Mouse (Mus musculus): Measurements from ENCODE around the gene Ttll11. TPM values are rescaled to one million over a fixed set of nuclear protein-coding genes. Genes with fewer than 3 reads are reported as not detected.

The Ttll11 gene
- polyA plus RNA-seq, 2 experiments = 1.2 to 2.5 TPM

GRCm38 (mm10) chr2:35882336-35882987 is 97.3 kb downstream of the Ttll11 start:
- no peaks in the 10 kb centered on the region for H3K27me3 ChIP-seq (ENCODE audit: control insufficient read depth, insufficient read depth, low read length)
- no peak overlapping the region for H3K9ac ChIP-seq (ENCODE audit: low read depth, low read length, severe bottlenecking)
- no peaks in the 10 kb centered on the region for H3K9me3 ChIP-seq (ENCODE audit: control insufficient read depth, low read length)
- H3K27ac ChIP-seq (replicated peaks; ENCODE audit: low read depth, low read length) = no peak overlapping the region
- peaks cover 13% of the 10 kb centered on the region for H3K4me1 ChIP-seq (ENCODE audit: control insufficient read depth, insufficient read depth, low read length)
- 46% methylated on average over 9 of the region's 9 CpGs for WGBS
- no peak overlapping the region for H3K4me2 ChIP-seq (replicated peaks; ENCODE audit: low read depth, low read length, severe bottlenecking)
- H3K36me3 ChIP-seq (ENCODE audit: control insufficient read depth, insufficient read depth, low read length) = no peaks in the 10 kb centered on the region
- H3K4me3 ChIP-seq (replicated peaks; ENCODE audit: low read length) = no peak overlapping the region
- TF ChIP-seq POLR2A (IDR thresholded peaks at IDR 0.05; ENCODE audit: borderline replicate concordance, extremely low read depth, insufficient read depth, insufficient read length) = no peak
- ATAC-seq (ENCODE audit: low FRiP score, low read depth) = no peak
- no peak for DNase-seq (ENCODE audit: low spot score)

GRCm38 (mm10) chr2:35881896-35882295 is 97.8 kb downstream of the Ttll11 start:
- DNase-seq (ENCODE audit: low spot score) (no peak), ATAC-seq (ENCODE audit: low FRiP score, low read depth) (no peak)
- Histone ChIP-seq H3K4me2 (replicated peaks; ENCODE audit: low read depth, low read length, severe bottlenecking) (no peak overlapping the region), H3K36me3 (ENCODE audit: control insufficient read depth, insufficient read depth, low read length) (no peaks in the 10 kb centered on the region), H3K9ac (ENCODE audit: low read depth, low read length, severe bottlenecking) (no peak overlapping the region), H3K27me3 (ENCODE audit: control insufficient read depth, insufficient read depth, low read length) (no peaks in the 10 kb centered on the region), H3K27ac (replicated peaks; ENCODE audit: low read depth, low read length) (no peak overlapping the region), H3K4me3 (replicated peaks; ENCODE audit: low read length) (no peak overlapping the region), H3K4me1 (ENCODE audit: control insufficient read depth, insufficient read depth, low read length) (peaks cover 15% of the 10 kb centered on the region), H3K9me3 (ENCODE audit: control insufficient read depth, low read length) (no peaks in the 10 kb centered on the region)
- no peak for TF ChIP-seq POLR2A (IDR thresholded peaks at IDR 0.05; ENCODE audit: borderline replicate concordance, extremely low read depth, insufficient read depth, insufficient read length)
- WGBS = 73% methylated on average over 9 of the region's 9 CpGs

- no peak overlapping the region for H3K4me2 ChIP-seq (replicated peaks; ENCODE audit: low read depth, low read length, severe bottlenecking)
- 57% methylated on average over 7 of the region's 7 CpGs for WGBS
- no peak for ATAC-seq (ENCODE audit: low FRiP score, low read depth)
- H3K27ac ChIP-seq (replicated peaks; ENCODE audit: low read depth, low read length) = no peak overlapping the region
- no peak overlapping the region for H3K4me3 ChIP-seq (replicated peaks; ENCODE audit: low read length)
- peaks cover 15% of the 10 kb centered on the region for H3K4me1 ChIP-seq (ENCODE audit: control insufficient read depth, insufficient read depth, low read length)
- H3K36me3 ChIP-seq (ENCODE audit: control insufficient read depth, insufficient read depth, low read length) = no peaks in the 10 kb centered on the region
- DNase-seq (ENCODE audit: low spot score) = no peak
- H3K27me3 ChIP-seq (ENCODE audit: control insufficient read depth, insufficient read depth, low read length) = no peaks in the 10 kb centered on the region
- no peak for TF ChIP-seq POLR2A (IDR thresholded peaks at IDR 0.05; ENCODE audit: borderline replicate concordance, extremely low read depth, insufficient read depth, insufficient read length)
- no peaks in the 10 kb centered on the region for H3K9me3 ChIP-seq (ENCODE audit: control insufficient read depth, low read length)
- no peak overlapping the region for H3K9ac ChIP-seq (ENCODE audit: low read depth, low read length, severe bottlenecking)
These were observed 99.4 kb downstream of the Ttll11 start for GRCm38 (mm10) chr2:35880362-35880761.

GRCm38 (mm10) chr2:35879887-35880286 is 99.8 kb downstream of the Ttll11 start:
- Histone ChIP-seq H3K27me3 (ENCODE audit: control insufficient read depth, insufficient read depth, low read length) (no peaks in the 10 kb centered on the region), H3K9ac (ENCODE audit: low read depth, low read length, severe bottlenecking) (no peak overlapping the region), H3K9me3 (ENCODE audit: control insufficient read depth, low read length) (no peaks in the 10 kb centered on the region), H3K4me2 (replicated peaks; ENCODE audit: low read depth, low read length, severe bottlenecking) (no peak overlapping the region), H3K4me3 (replicated peaks; ENCODE audit: low read length) (no peak overlapping the region), H3K4me1 (ENCODE audit: control insufficient read depth, insufficient read depth, low read length) (peaks cover 15% of the 10 kb centered on the region), H3K36me3 (ENCODE audit: control insufficient read depth, insufficient read depth, low read length) (no peaks in the 10 kb centered on the region), H3K27ac (replicated peaks; ENCODE audit: low read depth, low read length) (no peak overlapping the region)
- DNase-seq (ENCODE audit: low spot score) (no peak), ATAC-seq (ENCODE audit: low FRiP score, low read depth) (no peak)
- WGBS = 84% methylated on average over 4 of the region's 4 CpGs
- TF ChIP-seq POLR2A (IDR thresholded peaks at IDR 0.05; ENCODE audit: borderline replicate concordance, extremely low read depth, insufficient read depth, insufficient read length) = no peak

GRCm38 (mm10) chr2:35878506-35878905 is 101.2 kb downstream of the Ttll11 start:
- Histone ChIP-seq H3K36me3 (ENCODE audit: control insufficient read depth, insufficient read depth, low read length) (no peaks in the 10 kb centered on the region), H3K9ac (ENCODE audit: low read depth, low read length, severe bottlenecking) (no peak overlapping the region), H3K4me1 (ENCODE audit: control insufficient read depth, insufficient read depth, low read length) (peaks cover 9% of the 10 kb centered on the region), H3K9me3 (ENCODE audit: control insufficient read depth, low read length) (no peaks in the 10 kb centered on the region), H3K27ac (replicated peaks; ENCODE audit: low read depth, low read length) (no peak overlapping the region), H3K27me3 (ENCODE audit: control insufficient read depth, insufficient read depth, low read length) (no peaks in the 10 kb centered on the region), H3K4me2 (replicated peaks; ENCODE audit: low read depth, low read length, severe bottlenecking) (no peak overlapping the region), H3K4me3 (replicated peaks; ENCODE audit: low read length) (no peak overlapping the region)
- ATAC-seq (ENCODE audit: low FRiP score, low read depth) = no peak
- no peak for DNase-seq (ENCODE audit: low spot score)
- WGBS = 98% methylated on average over 3 of the region's 3 CpGs
- TF ChIP-seq POLR2A (IDR thresholded peaks at IDR 0.05; ENCODE audit: borderline replicate concordance, extremely low read depth, insufficient read depth, insufficient read length) = no peak
